Mouse (Mus musculus): ENCODE measurements around the gene Dzip3.
A peak's percentile ranks its signal among the peaks of the same experiment; 100 is the strongest.

Dzip3 gene

GRCm38 (mm10) chr16:48993559-48994342 lies at the start of gene Dzip3, which contains the start of gene Cip2a:
Dzip3 (minus strand) TSS chr16:48994165.
Cip2a (plus strand) TSS chr16:48994185.
- DNase-seq (ENCODE audit: low read depth) = peak; percentile 78

GRCm38 (mm10) chr16:49040554-49041221 lies 46.7 kb upstream of the Dzip3 start:
- no peak for DNase-seq (ENCODE audit: low read depth)

- no peak for DNase-seq (ENCODE audit: low read depth)
These were observed 43.8 kb upstream of the Dzip3 start for GRCm38 (mm10) chr16:49037771-49038170.

GRCm38 (mm10) chr16:49035852-49036251 lies 41.9 kb upstream of the Dzip3 start:
- no peak for DNase-seq (ENCODE audit: low read depth)

- no peak for DNase-seq (ENCODE audit: low read depth)
These were observed 22.8 kb upstream of the Dzip3 start for GRCm38 (mm10) chr16:49016620-49017332.

- DNase-seq (ENCODE audit: low read depth) = no peak
These were observed 10.2 kb upstream of the Dzip3 start for GRCm38 (mm10) chr16:49004151-49004550.

GRCm38 (mm10) chr16:48994343-48994693 lies 353 bp upstream of the Dzip3 start:
- DNase-seq (ENCODE audit: low read depth) = no peak

- no peak for DNase-seq (ENCODE audit: low read depth)
These were observed 770 bp downstream of the Dzip3 start for GRCm38 (mm10) chr16:48993231-48993558.

GRCm38 (mm10) chr16:48992437-48993230 lies 1.3 kb downstream of the Dzip3 start:
- DNase-seq (ENCODE audit: low read depth) = no peak

- DNase-seq (ENCODE audit: low read depth) = no peak
These were observed 4.3 kb downstream of the Dzip3 start for GRCm38 (mm10) chr16:48989700-48990099.

GRCm38 (mm10) chr16:48985034-48985627 lies 8.8 kb downstream of the Dzip3 start:
- no peak for DNase-seq (ENCODE audit: low read depth)

- DNase-seq (ENCODE audit: low read depth) = no peak
These were observed 14.0 kb downstream of the Dzip3 start for GRCm38 (mm10) chr16:48979965-48980364.

- DNase-seq (ENCODE audit: low read depth) = no peak
These were observed 20.4 kb downstream of the Dzip3 start for GRCm38 (mm10) chr16:48973548-48973947.

- no peak for DNase-seq (ENCODE audit: low read depth)
These were observed 21.0 kb downstream of the Dzip3 start for GRCm38 (mm10) chr16:48972996-48973395.

- peak; percentile 12 for DNase-seq (ENCODE audit: low read depth)
These were observed 52.2 kb downstream of the Dzip3 start for GRCm38 (mm10) chr16:48941805-48942204.

GRCm38 (mm10) chr16:48923724-48924123 lies 70.2 kb downstream of the Dzip3 start:
- DNase-seq (ENCODE audit: low read depth) = no peak

GRCm38 (mm10) chr16:48913206-48913605 lies 80.8 kb downstream of the Dzip3 start:
- DNase-seq (ENCODE audit: low read depth) = no peak

- DNase-seq (ENCODE audit: low read depth) = no peak
These were observed 82.8 kb downstream of the Dzip3 start for GRCm38 (mm10) chr16:48911184-48911583.

- DNase-seq (ENCODE audit: low read depth) = no peak
These were observed 94.1 kb downstream of the Dzip3 start for GRCm38 (mm10) chr16:48899868-48900267.

GRCm38 (mm10) chr16:48890733-48891132 lies 103.2 kb downstream of the Dzip3 start:
- no peak for DNase-seq (ENCODE audit: low read depth)

Measured in c-Kit-positive CD71-negative TER-119-negative erythroid progenitor cells, embryonic 14.5 days (primary cell).